Mouse (Mus musculus) ES-Bruce4 (cell line): Measurements from ENCODE around the gene Fiz1. TPM values are rescaled to one million over a fixed set of nuclear protein-coding genes. Genes with fewer than 3 reads are reported as not detected.

Experiments
- H3K27ac ChIP-seq: 2 replicates; pipeline ENCODE4 v1.5.1; 2012; ENCODE audit warnings: low read length, inconsistent platforms; ENCODE audit not compliant: insufficient read depth
- H3K27me3 ChIP-seq: 2 replicates; pipeline ENCODE4 v1.6.1; 2012; ENCODE audit warnings: mild to moderate bottlenecking, low read length, inconsistent platforms; ENCODE audit not compliant: control insufficient read depth, poor library complexity, insufficient read depth, severe bottlenecking
- H3K36me3 ChIP-seq: 2 replicates; pipeline ENCODE4 v1.6.1; 2012; ENCODE audit warnings: inconsistent platforms, mild to moderate bottlenecking, low read length, moderate library complexity; ENCODE audit not compliant: control insufficient read depth, poor library complexity, insufficient read depth, severe bottlenecking
- H3K4me1 ChIP-seq: one replicate; pipeline ENCODE4 v1.8.1; 2011; ENCODE audit warnings: low read length; ENCODE audit not compliant: control insufficient read depth, insufficient read depth
- H3K4me3 ChIP-seq: 2 replicates; pipeline ENCODE4 v1.5.1; 2011; ENCODE audit warnings: low read depth, mild to moderate bottlenecking, low read length
- H3K9ac ChIP-seq: 2 replicates; pipeline ENCODE4 v1.6.1; 2012; ENCODE audit warnings: low read depth, mild to moderate bottlenecking, inconsistent platforms; ENCODE audit not compliant: poor library complexity, severe bottlenecking
- H3K9me3 ChIP-seq: replicated peaks from 2 replicates; pipeline ENCODE4 v1.6.1; 2012; ENCODE audit warnings: mild to moderate bottlenecking, low read length, inconsistent platforms; ENCODE audit not compliant: control insufficient read depth, poor library complexity, insufficient read depth, severe bottlenecking
- CTCF ChIP-seq: IDR thresholded peaks from one replicate; pipeline ENCODE4 v1.8.1; 2011; ENCODE audit warnings: low read depth, low read length
- EP300 ChIP-seq: IDR thresholded peaks from 2 replicates; pipeline ENCODE4 v1.6.1; 2011; ENCODE audit warnings: low read depth, low read length; ENCODE audit not compliant: insufficient read depth
- POLR2A ChIP-seq: IDR thresholded peaks from one replicate; pipeline ENCODE4 v1.8.1; 2011; ENCODE audit warnings: low read length; ENCODE audit not compliant: insufficient read depth
- polyA plus RNA-seq: library from polyadenylated mRNA; stranded (reverse); fragments of >200 nt; gene quantifications from 2 replicates; pipeline ENCODE4 v1.2.4, GENCODE M21; 2011; ENCODE audit warnings: low read depth; ENCODE audit not compliant: missing spikeins, insufficient read depth, insufficient read length

The Fiz1 gene
- 43.2 and 57.0 TPM in 2 replicates for polyA plus RNA-seq

GRCm38 (mm10) chr7:5014251-5015117 lies at the start of gene Fiz1, which contains the start of gene Zfp524:
Gene Fiz1 (minus strand): TSS chr7:5014697.
Gene Zfp524 (plus strand): TSS chr7:5014415.
- no peak for TF ChIP-seq CTCF
- no peak for TF ChIP-seq EP300
- TF ChIP-seq POLR2A = no peak
- peaks cover 22% of the 10 kb centered on the region for H3K36me3 ChIP-seq

GRCm38 (mm10) chr7:5062360-5063001 lies 48.0 kb upstream of the Fiz1 start:
- H3K27me3 ChIP-seq = no peaks in the 10 kb centered on the region
- H3K4me1 ChIP-seq = peaks cover 8% of the 10 kb centered on the region
- peak overlapping the region; percentile 55 for H3K27ac ChIP-seq
- H3K4me3 ChIP-seq = peak overlapping the region; percentile 81
- peaks cover 6% of the 10 kb centered on the region for H3K36me3 ChIP-seq
- H3K9ac ChIP-seq = peak overlapping the region; percentile 93
- no peaks in the 10 kb centered on the region for H3K9me3 ChIP-seq
- TF ChIP-seq POLR2A = no peak
- TF ChIP-seq CTCF = no peak
- TF ChIP-seq EP300 = no peak

More at GRCm38 (mm10) chr7:5014251-5015117, at the start of gene Fiz1, which contains the start of gene Zfp524:
- H3K27me3 ChIP-seq = no peaks in the 10 kb centered on the region
- H3K27ac ChIP-seq = peak within 1 kb of the TSS; percentile 94
- H3K4me1 ChIP-seq = peaks cover 9% of the 10 kb centered on the region
- no peaks in the 10 kb centered on the region for H3K9me3 ChIP-seq
- H3K4me3 ChIP-seq = peak within 1 kb of the TSS; percentile 92
- peak within 1 kb of the TSS; percentile 91 for H3K9ac ChIP-seq

GRCm38 (mm10) chr7:5061774-5062359 lies 47.4 kb upstream of the Fiz1 start, which contains the start of gene U2af2:
Gene U2af2 (plus strand): TSS chr7:5062143.
- Histone ChIP-seq H3K9me3 (no peaks in the 10 kb centered on the region), H3K27me3 (no peaks in the 10 kb centered on the region), H3K27ac (peak within 1 kb of the TSS; percentile 95), H3K36me3 (peaks cover 3% of the 10 kb centered on the region; the same call in 1 of the 2 replicates), H3K9ac (peak within 1 kb of the TSS; percentile 93), H3K4me3 (peak within 1 kb of the TSS; percentile 87), H3K4me1 (peaks cover 10% of the 10 kb centered on the region)
- 0 out of 2 replicates have a peak, but pooled peaks have one; percentile 31 for TF ChIP-seq EP300
- TF ChIP-seq POLR2A = no peak

- H3K27me3 ChIP-seq = no peaks in the 10 kb centered on the region
- H3K4me3 ChIP-seq = peak overlapping the region; percentile 87
- TF ChIP-seq POLR2A (no peak), EP300 (peak; percentile 72; the same call in 1 of the 2 replicates), CTCF (peak; percentile 67)
- no peaks in the 10 kb centered on the region for H3K9me3 ChIP-seq
- peak overlapping the region; percentile 95 for H3K27ac ChIP-seq
- H3K4me1 ChIP-seq = peaks cover 9% of the 10 kb centered on the region
- H3K9ac ChIP-seq = peak overlapping the region; percentile 93
- H3K36me3 ChIP-seq = no peaks in the 10 kb centered on the region
Observed at GRCm38 (mm10) chr7:5060944-5061773, 46.7 kb upstream of the Fiz1 start.

- no peaks in the 10 kb centered on the region for H3K36me3 ChIP-seq
- H3K27ac ChIP-seq = peak overlapping the region; percentile 95
- no peaks in the 10 kb centered on the region for H3K9me3 ChIP-seq
- peak; percentile 76 for TF ChIP-seq CTCF
- TF ChIP-seq EP300 = no peak
- TF ChIP-seq POLR2A = no peak
- no peaks in the 10 kb centered on the region for H3K27me3 ChIP-seq
- H3K9ac ChIP-seq = peak overlapping the region; percentile 93
- peaks cover 6% of the 10 kb centered on the region for H3K4me1 ChIP-seq
- H3K4me3 ChIP-seq = peak overlapping the region; percentile 87
Observed at GRCm38 (mm10) chr7:5060239-5060731, 45.8 kb upstream of the Fiz1 start.
